Comparison of ENCODE assay signal across 9 mouse cellular contexts in the genomic region with DNA sequence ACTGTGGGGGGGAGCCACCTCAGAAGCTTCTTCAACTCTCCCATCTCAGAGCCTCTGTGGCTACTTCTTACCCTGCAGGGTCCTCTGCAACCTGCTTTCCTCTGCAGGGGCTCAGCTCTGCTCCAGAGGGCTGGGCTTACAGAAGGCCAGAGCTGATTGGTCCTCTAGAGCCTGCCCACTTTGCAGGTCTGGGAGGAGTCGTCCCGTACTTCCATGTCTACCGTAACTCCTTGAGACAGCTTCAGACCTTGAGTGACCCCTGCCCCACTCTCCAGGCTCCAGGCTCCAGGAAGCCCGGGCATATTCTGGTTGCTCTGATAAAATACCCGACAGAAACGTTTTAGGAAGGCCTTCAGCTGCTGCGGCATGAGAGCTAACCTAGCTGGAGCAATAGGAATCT.
DNase-seq lines count a peak whose midpoint lies in the region; ATAC-seq lines count a peak whose summit lies in the region.
"Had no signal": no experiment of that assay in that cellular context is flagged by ENCODE, and none has a peak within 500 bp of the region (broad histone marks: within the 10 kb centered on the region; RNA-seq: fewer than 3 reads in every experiment).

No protein-coding gene starts in this region.

- no peak overlapping the region for H3K27ac ChIP-seq in neural tube, embryonic 12.5 days
- H3K27ac ChIP-seq in limb, embryonic 15.5 days = no peak overlapping the region

- no peak for ATAC-seq in neural tube, embryonic 12.5 days (ENCODE audit: low FRiP score, low read depth)
- no peak for ATAC-seq in limb, embryonic 15.5 days (ENCODE audit: insufficient number of reproducible peaks, low FRiP score, low TSS enrichment, low read depth)

- no peaks in the 10 kb centered on the region for H3K27me3 ChIP-seq in neural tube, embryonic 12.5 days (replicated peaks)
- H3K27me3 ChIP-seq in limb, embryonic 15.5 days = no peaks in the 10 kb centered on the region

- H3K4me2 ChIP-seq in neural tube, embryonic 12.5 days (replicated peaks) = peak overlapping the region; percentile 17; the same call in 1 of the 2 replicates
- H3K4me2 ChIP-seq in limb, embryonic 15.5 days = peak overlapping the region; percentile 21

- peak; percentile 22 to 29 for DNase-seq in cerebellum, postnatal 25 days
- DNase-seq in cerebellum, postnatal 14 days = no peak
- DNase-seq in neural tube, embryonic 10.5 days (ENCODE audit: extremely low spot score, low spot score) = no peak
- no peak for DNase-seq in left cerebral cortex, adult 18-20 months (ENCODE audit: low spot score in 2 of 2)
- no peak for DNase-seq in gastrocnemius, adult 18-20 months (ENCODE audit: low spot score)
- DNase-seq in thymus, postnatal 0 days (ENCODE audit: low spot score) = no peak

- WGBS in neural tube, embryonic 12.5 days = 15% methylated on average over 7 of the region's 7 CpGs
- 15% methylated on average over 7 of the region's 7 CpGs for WGBS in limb, embryonic 15.5 days

- H3K36me3 ChIP-seq in neural tube, embryonic 12.5 days = no peaks in the 10 kb centered on the region
- H3K36me3 ChIP-seq in limb, embryonic 15.5 days = no peaks in the 10 kb centered on the region

- H3K9me3 ChIP-seq in neural tube, embryonic 12.5 days = no peaks in the 10 kb centered on the region
- no peaks in the 10 kb centered on the region for H3K9me3 ChIP-seq in limb, embryonic 15.5 days

- H3K4me1 ChIP-seq in neural tube, embryonic 12.5 days = peaks cover 11% of the 10 kb centered on the region
- peaks cover 5% of the 10 kb centered on the region for H3K4me1 ChIP-seq in limb, embryonic 15.5 days

- no peak overlapping the region for H3K9ac ChIP-seq in neural tube, embryonic 12.5 days
- no peak overlapping the region for H3K9ac ChIP-seq in limb, embryonic 15.5 days

- no peak overlapping the region for H3K4me3 ChIP-seq in neural tube, embryonic 12.5 days
- no peak overlapping the region for H3K4me3 ChIP-seq in limb, embryonic 15.5 days
- H3K4me3 ChIP-seq: myocyte had no signal

Comparison
In these comparisons a context has a peak if more than half of its experiments do, and no peak if none do; other contexts are left out.
1. DNase-seq: peak in cerebellum, postnatal 25 days (2 of 2); none in cerebellum, postnatal 14 days (0 of 2), neural tube, embryonic 10.5 days (single experiment), left cerebral cortex, adult 18-20 months (0 of 2), gastrocnemius, adult 18-20 months (single experiment) and thymus, postnatal 0 days (single experiment).